Mouse (Mus musculus): Measurements from ENCODE around the gene Msh5.
"Not testable (repeated sequence)": the region's sequence is repeated elsewhere in the genome, so short reads cannot be mapped to it uniquely, and the experiment has no call there.

The Msh5 gene

DNA sequence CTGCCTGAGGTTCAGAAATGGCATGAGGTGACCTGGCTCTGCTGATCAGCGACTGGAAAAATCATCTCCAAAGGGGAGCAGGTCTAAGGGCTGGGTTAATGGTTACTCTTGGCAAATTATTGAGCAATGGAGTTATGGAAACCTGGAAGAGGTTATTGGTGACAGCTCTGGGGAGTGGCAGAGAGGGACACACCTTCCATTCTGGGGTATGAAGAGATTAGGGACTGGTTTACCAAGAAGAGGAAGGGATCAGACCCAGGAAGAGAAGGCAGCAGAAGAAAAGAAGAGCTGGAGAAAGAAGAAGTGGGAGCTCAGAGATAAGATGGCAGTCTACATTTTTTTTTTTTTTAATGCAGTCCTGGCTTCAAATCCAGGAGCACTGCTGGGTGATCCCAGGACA, 1.1 kb upstream of the Msh5 start:
- DNase-seq, result peak; percentile 56

DNA sequence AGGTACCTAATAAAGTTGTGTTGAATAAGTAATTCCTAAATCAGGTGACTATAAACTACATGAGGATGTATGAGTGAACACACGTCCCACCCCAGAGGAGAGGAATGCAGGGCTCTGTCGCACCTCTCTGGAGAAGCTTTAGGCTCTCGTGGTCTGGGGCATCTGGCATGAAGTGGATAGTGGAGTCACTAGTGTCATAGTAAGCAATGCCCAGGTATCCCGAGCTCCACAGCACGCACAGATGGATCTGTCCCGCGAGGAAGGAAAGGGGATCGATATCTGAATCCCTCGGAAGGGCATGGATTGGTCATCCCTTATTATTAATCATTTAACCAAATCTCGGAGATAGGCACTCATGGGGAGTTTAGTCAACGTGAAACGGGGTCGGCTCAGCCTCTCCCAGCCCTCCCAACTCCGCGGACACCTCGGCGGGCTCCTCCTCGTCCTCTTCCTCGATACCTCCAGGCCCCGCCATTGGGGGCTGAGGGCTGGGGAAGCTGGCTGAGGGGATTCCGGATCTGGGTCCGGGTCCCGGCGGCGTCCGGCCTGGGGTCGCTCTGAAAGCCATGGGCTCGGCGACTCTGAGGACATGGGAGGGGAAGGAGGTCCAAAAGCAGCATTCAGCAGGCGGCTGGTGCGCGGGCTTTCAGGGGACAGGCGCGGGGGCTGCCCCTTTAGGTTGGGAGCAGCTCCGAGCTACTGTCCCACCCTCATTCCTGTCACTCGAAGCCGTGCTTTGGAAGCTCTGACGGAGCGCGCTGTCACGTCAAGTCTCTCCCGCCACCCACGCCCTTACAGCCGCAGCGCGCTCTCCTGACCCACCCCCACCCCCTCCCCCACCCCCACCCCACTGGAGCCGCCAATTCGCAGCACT, 501 bp downstream of the Msh5 start:
- DNase-seq, result no peak

DNA sequence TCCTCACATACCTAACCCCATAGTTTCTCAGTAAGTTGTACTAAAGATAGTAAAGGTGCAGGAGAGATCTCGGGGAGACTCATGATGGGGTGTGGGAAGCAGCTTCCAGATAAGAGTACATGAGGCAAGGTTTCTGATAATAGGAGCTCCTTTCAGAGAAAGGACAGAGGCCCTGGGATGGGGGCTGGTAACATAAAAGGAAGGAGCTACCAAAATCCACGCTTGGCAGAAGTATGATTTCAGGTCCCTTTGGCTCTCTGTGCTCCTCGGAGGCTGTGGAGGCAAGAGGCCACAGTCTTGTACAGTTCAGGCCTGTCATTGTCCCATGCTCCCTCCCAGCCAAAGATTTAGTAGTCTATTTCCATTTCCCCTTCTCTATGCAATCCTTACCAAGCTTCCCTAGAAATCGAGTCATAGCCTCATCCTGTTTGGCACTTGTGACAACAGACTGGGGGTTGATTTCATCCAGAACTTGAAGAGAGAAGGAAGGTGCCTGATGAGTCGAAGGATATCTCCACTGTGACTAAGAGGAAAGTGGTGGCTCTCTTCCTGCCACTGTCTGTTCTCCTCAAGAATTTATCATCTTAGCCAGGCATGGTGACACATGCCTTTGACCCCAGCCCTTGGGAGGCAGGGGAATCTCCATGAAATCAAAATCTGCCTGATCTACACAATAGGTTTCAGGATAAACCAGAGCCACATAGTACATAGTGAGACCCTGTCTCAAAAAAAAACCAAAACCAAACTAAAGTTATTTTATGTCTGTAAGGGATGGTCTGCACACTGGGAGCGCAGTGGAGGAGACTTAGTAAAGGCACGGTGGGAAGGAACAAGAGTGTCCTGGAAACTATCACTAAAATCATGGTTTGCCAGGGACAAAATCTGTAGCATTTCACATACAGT, 1.4 kb downstream of the Msh5 start:
- no peak for DNase-seq

DNA sequence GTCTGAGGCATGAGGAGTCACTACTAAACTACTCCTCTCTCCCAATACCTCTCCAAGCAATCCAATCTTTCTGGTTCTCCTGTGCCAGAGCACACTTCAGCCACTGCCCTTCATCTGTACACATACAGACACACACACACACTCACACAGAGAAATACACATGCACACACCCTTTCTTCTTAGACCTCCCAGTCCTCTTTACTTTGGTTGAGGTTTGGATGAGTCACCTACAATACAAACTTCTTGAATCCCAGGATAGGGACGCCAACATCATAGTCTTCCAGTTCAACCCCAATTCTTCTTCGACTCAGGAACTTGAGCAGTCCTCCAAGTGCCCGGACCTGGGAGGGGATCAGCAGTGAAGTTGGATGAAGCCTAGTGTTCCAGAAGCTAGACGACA, 2.8 kb downstream of the Msh5 start:
- DNase-seq, result no peak

DNA sequence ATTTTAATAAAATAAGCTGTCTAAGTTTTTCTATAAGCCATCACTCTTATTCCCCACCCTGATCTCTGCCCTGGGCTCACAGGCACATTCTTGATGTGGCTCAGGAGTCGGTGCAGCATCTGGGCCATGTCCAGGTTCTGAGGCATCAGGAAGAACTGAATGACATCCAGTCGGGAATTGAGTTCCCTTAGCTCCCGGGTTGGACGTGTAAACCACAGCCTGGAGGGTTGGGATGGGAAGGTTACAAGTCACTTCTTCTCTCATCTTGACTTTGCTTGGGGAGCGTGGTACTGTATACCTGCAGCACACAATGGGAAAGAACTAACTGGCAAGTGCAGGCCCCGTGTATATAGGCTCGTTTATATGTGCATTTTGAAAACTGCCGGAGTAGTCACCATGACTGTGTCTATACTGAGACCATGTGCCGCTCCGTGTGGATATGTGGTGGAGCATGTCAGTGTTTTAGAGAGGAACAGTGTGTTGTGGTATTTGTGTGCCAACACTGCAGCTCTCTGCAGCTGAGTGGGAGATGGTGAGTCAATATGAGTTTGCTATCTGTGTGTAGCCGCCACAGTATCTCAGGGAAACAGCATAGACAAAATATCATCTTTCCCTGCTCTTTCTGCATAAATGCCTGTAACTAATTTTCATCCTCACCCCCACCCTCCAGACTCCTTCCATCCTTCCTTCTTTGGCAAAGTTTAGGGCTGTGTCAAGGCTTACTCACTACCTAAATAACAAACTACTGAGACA, 7.2 kb downstream of the Msh5 start:
- DNase-seq, result no peak

DNA sequence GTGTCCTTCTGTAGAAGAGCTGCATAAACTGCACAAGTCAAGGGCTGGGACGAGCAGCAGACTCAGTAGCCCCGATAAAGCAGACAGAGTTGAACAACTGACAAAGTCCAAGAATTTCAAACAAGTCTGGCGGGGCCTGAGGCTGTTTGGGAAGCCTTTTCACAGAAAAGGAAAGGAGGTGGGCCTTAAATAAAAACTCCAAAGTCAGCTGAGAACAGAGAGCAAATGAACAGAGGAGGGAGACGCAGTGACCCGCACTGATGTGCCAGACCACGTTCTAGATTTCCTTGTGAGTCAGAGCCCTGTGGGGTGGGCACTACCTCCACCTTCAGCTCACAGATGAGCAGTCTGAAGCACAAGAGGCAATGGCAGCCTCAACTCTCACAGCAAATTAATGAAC, 11.6 kb downstream of the Msh5 start:
- DNase-seq, result no peak

DNA sequence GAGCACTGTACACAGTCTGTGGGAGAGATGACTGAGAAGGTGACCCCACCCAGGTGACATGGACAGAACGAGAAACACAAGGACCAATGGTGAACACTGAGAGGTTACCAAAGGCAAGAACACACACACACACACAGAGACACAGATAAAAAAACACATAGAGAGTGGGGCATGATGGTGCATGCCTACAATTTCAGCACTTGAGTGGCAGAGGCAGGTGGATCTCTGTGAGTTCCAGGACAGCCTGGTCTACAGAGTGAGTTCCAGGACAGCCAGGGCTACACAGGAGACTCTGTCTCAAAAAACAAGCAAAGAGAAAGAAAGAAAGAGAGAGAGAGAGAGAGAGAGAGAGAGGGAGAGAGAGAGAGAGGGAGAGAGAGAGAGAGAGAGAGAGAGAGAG, 12.8 kb downstream of the Msh5 start:
- not testable (repeated sequence) for DNase-seq

DNA sequence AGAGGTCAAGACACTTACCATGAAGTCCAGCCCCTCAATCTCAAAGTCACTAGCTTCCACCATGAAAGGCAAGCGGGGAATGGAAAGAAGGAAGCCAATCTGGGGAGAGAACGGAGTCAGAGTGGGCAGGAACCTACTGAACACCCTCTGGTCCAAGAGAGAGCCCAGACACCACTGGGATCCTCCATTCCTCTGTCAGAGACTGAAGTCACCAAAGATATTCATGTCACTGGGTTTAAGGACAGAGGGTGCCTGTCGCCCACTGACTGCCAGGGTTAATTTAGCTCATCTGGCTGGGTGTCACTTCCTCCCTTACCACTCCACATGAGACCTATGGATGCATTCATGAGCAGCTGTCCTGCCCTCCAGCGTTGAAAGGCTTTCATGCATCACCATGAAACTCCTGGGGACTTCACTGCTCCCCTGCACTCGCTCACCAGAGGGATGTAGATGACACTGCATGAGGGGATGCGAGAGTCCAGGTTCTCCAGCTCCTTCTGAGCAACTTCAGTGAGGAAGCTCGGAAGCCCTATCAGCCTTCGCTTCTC, 14.1 kb downstream of the Msh5 start:
- no peak for DNase-seq

DNA sequence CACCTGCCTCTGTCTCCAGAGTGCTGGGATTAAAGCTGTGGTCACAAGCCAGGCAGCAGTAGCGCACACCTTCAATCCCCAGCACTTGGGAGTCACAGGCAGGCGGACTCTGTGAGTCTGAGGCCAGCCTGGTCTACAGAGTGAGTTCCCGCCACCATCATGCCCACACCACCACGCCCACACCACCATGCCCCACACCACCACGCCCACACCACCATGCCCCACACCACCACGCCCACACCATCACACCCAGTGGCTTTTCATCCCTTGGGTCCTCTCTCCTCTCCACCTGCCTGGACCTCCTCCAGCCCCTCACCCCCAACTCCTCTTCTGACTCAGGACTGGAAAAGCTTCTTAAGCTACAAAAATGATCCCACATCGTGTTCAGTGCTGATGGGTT, 14.7 kb downstream of the Msh5 start:
- DNase-seq, result no peak

DNA sequence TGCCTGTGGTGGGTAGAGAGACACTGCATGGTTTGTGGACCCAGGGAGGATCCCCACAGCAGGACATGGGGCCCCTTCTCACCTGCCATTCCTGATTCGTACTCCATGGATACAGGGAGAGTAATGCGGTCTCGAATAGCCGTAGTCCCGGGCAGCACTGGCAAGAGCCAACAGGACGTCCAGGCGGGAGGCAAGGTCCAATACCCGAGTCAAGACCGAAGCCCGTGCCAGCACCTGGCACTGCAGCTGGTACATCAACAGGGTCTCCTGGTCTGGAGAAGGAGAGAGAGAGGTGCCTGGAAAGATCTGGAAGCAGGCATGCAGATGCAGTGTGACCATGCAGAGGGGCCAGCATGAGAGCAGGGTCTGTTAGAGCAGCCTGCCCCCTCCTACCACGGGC, 15.3 kb downstream of the Msh5 start:
- no peak for DNase-seq

DNA sequence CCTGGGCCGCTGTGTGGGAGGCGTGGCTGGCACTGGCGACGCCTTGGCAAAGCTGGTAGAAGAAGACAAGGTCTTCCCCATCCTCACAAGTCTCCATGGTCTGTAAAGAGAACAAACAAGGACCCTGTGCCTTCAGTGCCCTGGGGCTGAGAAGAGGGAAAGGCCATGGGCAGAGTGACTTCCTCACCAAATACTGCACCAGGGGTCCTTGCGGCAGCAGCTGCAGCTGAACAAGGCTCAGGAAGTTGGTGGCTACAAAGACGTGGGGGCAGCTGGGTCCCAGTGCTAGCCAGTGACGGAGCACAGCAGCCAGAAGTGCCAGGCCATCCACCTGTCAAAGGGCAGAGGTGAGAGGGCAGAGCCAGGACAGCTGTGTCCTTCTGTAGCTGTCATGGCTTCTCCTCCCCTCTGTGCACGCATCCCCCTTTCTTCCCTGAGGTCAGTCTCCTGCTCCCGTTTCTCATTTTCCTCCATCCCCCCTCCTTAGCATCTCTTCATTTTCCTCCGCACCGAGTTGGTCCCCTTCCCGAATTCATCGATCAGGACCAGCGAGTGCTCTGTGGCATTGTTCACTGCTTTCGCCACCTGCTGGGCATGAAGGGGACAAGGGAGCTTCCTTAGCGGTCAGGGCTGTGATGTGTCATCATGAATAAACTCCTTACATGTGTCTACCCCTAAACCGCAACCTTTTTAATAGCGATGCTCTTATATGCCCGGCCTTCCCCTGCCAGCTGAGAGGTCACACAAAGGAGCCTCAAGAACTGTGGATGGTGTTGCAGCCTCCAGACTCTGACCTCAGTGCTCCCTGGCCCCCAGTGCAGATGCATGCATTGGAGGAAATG, 16.6 kb downstream of the Msh5 start:
- DNase-seq, result peak; percentile 49

DNA sequence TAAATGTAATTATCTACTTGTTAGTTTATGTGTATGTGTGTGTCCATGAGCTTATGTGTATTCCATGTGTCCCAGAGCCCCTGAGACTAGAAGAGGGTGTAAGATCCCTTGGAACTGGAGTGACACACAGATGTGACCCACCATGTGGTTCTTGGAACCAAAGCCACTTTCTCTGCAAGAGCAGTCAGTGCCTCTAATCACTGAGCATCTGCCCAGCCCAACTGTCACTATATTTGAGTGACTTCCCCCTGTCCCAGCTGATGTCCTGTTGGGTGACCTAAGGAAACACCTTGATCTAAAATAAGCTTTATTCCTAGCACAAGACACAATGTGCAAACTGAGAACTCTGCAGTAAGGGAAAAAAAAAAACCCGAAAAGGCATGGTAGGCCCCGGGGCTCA, 18.2 kb downstream of the Msh5 start:
- DNase-seq, result no peak

DNA sequence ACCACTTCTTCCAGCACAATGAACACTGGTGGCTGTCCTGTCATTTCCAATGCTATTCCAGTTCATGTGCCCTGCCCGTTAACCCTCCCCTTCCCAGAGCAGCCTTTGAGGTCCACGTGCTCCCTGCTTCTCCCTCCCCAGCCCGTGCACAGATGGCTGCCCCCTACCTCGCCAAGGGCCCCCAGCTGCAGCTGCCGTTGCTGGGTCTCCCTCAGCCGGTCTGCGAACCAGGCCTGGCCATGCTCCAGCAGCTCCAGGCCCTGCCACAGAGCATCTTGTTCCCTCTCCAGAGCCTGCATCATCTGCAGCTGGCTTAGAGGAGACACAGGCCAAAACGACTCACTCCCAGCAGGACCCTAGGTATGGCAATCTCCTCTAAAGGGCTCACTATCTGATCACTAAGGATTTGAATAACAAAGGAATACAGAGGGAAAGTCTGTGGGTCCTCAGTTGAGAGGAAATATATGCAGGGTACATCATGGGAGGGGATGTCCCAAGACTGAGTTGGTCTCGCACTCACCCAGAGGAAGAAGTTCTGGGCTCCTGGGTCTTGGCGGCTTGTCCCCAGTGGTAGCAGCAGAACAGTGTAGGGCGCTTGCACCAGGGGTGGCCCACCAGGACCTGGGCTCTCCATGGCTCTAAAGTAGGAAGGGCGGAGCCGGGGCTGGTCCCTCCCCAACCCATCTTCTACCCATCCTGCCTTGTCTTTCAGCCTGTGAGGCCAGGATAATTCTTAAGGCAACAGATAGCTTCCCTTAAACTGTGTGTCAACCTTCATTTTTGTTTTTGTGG, 19.1 kb downstream of the Msh5 start, which contains the start of gene Sapcd1:
Sapcd1 (minus strand) TSS at position 740 of the 792 bp plus-strand sequence.
- DNase-seq, result no peak

DNA sequence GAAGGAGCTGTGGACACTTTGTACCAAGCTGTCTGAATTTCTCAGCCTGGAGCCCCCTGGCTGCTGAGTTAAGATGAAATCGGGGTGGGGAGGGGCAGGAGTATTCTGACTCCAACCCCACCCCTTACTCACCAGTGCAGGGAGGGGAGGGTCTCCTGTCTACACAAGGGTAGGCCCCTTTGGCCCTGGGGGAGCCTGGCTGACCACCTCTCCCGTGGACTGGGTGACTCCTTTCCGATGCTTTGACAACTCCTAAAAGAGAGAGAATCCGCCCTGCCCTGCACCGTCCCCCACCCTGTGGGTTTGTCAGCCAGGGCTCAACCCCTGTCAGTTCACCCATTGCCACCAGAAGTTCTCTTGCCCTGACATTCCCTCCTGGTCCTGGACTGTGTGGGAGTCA, 20.3 kb downstream of the Msh5 start:
- DNase-seq, result no peak

DNA sequence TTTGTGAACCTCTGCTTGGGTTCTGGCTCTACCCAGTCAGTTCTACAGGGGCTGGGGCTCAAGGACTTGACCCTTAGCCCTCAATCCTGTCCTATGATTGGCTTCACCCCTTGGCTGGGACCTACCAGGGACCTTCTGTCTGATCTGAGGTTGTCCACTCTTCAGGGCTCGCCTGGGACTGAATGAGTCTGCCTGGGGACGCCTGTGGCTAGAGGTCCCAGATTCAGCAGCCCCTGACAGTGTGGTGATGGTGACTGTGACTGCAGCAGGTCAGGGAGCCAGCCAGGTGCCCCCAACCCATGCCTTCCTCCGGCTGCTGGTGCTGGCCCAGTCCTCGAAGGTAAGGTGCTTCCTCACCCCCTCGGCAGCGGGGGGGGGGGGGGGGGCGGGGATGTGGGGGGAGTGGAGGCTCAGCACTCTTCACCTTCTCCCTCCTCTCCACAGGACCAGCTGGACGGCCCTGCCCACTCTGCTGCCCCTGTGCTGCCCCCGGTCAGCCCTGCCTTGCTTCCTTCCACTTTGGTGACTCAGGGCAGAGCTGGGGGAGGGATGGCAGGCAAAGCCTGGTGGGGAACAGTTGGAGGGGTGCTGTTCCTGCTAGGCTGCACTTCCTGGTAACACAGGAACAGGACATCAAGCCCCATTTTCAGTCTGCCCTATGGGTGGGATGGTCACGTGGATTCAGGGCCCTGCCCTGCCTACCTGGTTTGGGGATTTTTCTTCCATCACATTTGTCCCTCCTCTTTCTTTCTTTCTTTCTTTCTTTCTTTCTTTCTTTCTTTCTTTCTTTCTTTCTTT, 21.7 kb downstream of the Msh5 start:
- DNase-seq, result no peak

DNA sequence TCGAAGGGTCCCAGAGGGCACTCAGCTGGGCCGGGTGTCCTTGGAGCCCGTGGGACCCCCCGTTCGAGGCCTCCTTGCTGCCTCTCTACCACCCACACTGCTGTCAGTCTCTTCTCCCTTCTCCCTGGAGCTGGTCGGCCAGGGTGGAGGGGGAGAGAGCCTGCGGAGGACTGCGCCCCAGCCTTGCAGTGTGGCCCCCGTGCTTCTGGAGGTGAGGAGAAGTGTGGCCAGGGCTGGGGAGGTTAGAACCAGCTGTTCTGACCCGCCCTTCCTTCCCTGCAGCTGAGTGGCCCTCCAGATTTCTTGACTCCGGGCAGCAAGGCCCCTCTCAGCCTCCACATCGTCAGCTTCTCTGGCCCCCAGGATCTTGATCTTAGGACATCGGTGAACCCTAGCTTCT, 22.3 kb downstream of the Msh5 start:
- no peak for DNase-seq

DNA sequence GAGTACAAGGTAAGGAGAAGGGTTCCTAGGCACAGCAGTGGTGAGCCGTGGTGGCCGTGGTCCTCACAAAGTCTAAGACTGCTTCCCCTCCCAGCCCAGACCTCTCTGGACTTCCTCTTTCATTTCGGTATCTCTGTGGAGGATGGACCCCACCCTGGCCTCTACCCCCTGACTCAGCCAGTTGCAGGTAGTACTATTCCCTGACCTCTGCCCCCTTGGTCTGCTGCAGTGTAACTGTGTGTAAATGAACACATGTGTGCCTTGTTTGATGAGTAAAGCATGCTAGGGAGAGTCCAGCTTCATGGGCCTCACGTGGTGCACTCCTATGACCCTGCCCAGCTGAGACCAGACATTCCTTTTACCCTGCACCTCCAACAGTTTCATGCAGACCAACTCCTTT, 22.8 kb downstream of the Msh5 start:
- no peak for DNase-seq

DNA sequence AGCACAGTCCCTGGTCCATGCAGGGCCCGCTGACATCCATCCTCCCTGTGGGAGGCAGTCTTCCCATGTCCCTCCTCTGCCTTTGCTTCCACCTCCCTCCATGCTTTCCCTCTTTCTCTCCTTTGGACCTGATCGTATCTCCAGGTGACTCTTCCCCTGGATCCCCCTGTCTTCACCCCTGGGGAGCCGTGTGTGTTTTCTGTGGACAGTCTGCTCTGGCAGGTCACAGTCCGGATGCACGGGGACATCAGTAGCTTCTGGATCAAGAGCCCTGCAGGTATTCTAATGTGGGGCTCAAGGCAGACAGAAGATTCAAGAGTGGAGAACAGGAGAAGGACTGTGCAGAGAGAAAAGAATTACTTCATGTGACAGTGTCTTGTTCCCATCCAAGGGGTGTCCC, 23.3 kb downstream of the Msh5 start:
- no peak for DNase-seq

DNA sequence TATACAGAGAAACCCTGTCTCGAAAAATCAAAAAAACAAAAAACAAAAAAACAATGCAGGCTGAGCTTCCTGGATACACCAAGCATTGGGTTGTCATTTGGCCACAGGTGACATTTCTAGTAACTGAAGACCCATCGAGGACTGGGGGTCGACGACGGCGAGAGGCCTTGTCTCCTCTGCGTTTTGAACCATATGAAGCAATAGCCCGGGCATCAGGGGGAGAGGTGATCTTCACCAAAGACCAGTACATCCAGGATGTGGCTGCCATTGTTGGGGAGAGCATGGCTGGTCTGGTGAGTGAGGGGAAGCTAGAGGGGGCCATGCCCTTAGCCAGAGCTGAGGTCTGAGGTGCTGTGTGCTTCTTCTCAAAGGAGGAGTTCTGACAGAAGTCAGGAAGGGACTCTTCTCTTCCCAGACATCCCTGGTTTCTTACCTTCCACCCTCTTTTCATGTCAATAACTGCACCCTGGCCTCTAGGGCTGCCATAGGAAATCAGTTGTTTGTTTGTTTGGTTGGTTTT, 23.9 kb downstream of the Msh5 start:
- no peak for DNase-seq
